Mouse (Mus musculus) left cerebral cortex, postnatal 25 days (tissue): ENCODE measurements around the gene Cldn13. TPM values are rescaled to one million over a fixed set of nuclear protein-coding genes. Genes with fewer than 3 reads are reported as not detected.
"Not testable (repeated sequence)": the region's sequence is repeated elsewhere in the genome, so short reads cannot be mapped to it uniquely, and the experiment has no call there.

ENCODE experiments used
- DNase-seq, 2 experiments: peaks; one replicate each; pipeline ENCODE4 v3.0.0; 2022; ENCODE audit warnings: low spot score in 2 of 2, mixed read lengths in 1 of 2
- intact Hi-C: fragments of 180-260 bp; cut with DNase I; formaldehyde crosslinking; loops from one replicate; pipeline ENCODE4 v1.15.1; 2025
- total RNA-seq, 2 experiments: library from RNA; stranded (reverse); gene quantifications; 2 replicates each; pipeline ENCODE4 v1.2.3; 2021

Cldn13 gene
- not detected for total RNA-seq

- intact Hi-C loops = no loop called here
- DNase-seq = no peak
Observed at GRCm38 (mm10) chr5:134915311-134915710, at the start of gene Cldn13. Cldn13 (minus strand) TSS chr5:134915526.

GRCm38 (mm10) chr5:134964655-134965054 lies 49.3 kb upstream of the Cldn13 start:
- intact Hi-C loops = loop anchor here (2.0 to 5.0 kb wide), 2 partner anchors 32 to 217 kb away; partner anchors contain the start of genes Eln and Mettl27
- not testable (repeated sequence) for DNase-seq

GRCm38 (mm10) chr5:134963546-134963945 lies 48.2 kb upstream of the Cldn13 start:
- intact Hi-C loops = no loop called here
- peak in 1 of 2 experiments; percentile 19 for DNase-seq

- DNase-seq = no peak
- intact Hi-C loops = no loop called here
Observed at GRCm38 (mm10) chr5:134961519-134961918, 46.2 kb upstream of the Cldn13 start.

GRCm38 (mm10) chr5:134960430-134960829 lies 45.1 kb upstream of the Cldn13 start:
- intact Hi-C loops = no loop called here
- DNase-seq = peak in 1 of 2 experiments; percentile 9

- DNase-seq = peak; percentile 16 to 33
- intact Hi-C loops = no loop called here
Observed at GRCm38 (mm10) chr5:134959114-134959513, 43.8 kb upstream of the Cldn13 start.

GRCm38 (mm10) chr5:134955491-134955890 lies 40.2 kb upstream of the Cldn13 start:
- intact Hi-C loops = no loop called here
- DNase-seq = no peak

GRCm38 (mm10) chr5:134951053-134951884 lies 35.9 kb upstream of the Cldn13 start:
- intact Hi-C loops = no loop called here
- no peak for DNase-seq

GRCm38 (mm10) chr5:134948085-134948439 lies 32.7 kb upstream of the Cldn13 start:
- no peak for DNase-seq
- intact Hi-C loops = no loop called here

- DNase-seq = no peak
- intact Hi-C loops = no loop called here
Observed at GRCm38 (mm10) chr5:134947420-134948084, 32.2 kb upstream of the Cldn13 start.

- intact Hi-C loops = no loop called here
Observed at GRCm38 (mm10) chr5:134946857-134947255, 31.5 kb upstream of the Cldn13 start, which contains the start of gene Cldn4. Cldn4 (minus strand) TSS chr5:134946934.

GRCm38 (mm10) chr5:134946063-134946856 lies 30.9 kb upstream of the Cldn13 start:
- intact Hi-C loops = no loop called here
- DNase-seq = no peak

More at GRCm38 (mm10) chr5:134946857-134947255, 31.5 kb upstream of the Cldn13 start, which contains the start of gene Cldn4:
- DNase-seq = no peak

- intact Hi-C loops = no loop called here
- DNase-seq = no peak
Observed at GRCm38 (mm10) chr5:134945266-134945959, 30.1 kb upstream of the Cldn13 start.

GRCm38 (mm10) chr5:134944179-134944578 lies 28.9 kb upstream of the Cldn13 start:
- intact Hi-C loops = no loop called here
- no peak for DNase-seq

GRCm38 (mm10) chr5:134942740-134943139 lies 27.4 kb upstream of the Cldn13 start:
- no peak for DNase-seq
- intact Hi-C loops = no loop called here

GRCm38 (mm10) chr5:134941472-134942209 lies 26.3 kb upstream of the Cldn13 start:
- no peak for DNase-seq
- intact Hi-C loops = no loop called here

- DNase-seq = not testable (repeated sequence)
Observed at GRCm38 (mm10) chr5:134939554-134939953, 24.2 kb upstream of the Cldn13 start.

GRCm38 (mm10) chr5:134939069-134939468 lies 23.7 kb upstream of the Cldn13 start:
- intact Hi-C loops = no loop called here
- no peak for DNase-seq

More at GRCm38 (mm10) chr5:134939554-134939953, 24.2 kb upstream of the Cldn13 start:
- intact Hi-C loops = not testable (repeated sequence)
